Mouse (Mus musculus) cerebellum, adult 18-20 months (tissue): ENCODE results near the gene Hydin.
"Not testable (repeated sequence)": the region's sequence is repeated elsewhere in the genome, so short reads cannot be mapped to it uniquely, and the experiment has no call there.

Experiments
- DNase-seq, 2 experiments: peaks; one replicate each; pipeline ENCODE4 v3.0.0; 2021

The Hydin gene

DNA sequence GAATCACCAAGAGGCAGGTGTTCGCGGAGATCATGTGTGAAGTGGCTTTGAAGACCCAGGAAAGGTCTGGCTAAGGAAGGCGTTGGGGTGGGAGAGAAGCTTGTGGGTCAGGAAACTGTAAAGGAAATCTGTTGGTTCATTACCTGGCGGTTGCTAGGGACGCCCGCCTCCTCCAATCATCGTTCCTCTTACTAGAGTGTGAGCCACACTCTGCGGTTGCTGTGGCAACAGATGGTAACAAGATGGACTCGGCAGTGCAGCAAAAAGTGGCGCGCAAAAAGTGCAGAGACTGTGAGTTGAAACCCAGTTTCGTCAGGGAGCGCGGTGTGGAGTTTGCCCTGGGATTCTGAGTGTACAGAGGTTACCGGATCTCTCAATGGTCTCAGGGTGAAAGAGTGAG lies at the start of gene Hydin:
Gene Hydin, plus strand, starts transcription at position 237 of the 400 bp plus-strand sequence.
- DNase-seq, result peak; percentile 66 to 68

DNA sequence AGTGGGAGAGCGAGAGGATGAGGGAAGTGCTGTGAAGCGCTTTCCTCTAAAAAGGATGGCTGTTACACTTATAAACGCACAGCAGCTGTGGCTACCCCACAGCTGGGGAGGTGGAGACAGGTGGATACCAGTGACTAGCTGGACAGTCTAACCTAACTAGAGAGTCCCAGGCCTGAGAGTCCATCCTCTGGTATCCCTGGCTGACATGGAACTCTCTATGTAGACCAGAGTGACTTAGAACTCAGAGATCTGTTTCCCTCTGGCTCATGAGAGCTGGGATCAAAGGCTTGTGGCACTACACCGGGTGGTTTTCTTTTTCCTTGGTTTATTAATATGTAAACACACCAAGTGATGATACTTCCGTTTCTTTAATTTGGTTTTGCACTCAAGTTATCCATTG lies 49.6 kb upstream of the Hydin start:
- DNase-seq, result peak in 1 of 2 experiments; percentile 8

DNA sequence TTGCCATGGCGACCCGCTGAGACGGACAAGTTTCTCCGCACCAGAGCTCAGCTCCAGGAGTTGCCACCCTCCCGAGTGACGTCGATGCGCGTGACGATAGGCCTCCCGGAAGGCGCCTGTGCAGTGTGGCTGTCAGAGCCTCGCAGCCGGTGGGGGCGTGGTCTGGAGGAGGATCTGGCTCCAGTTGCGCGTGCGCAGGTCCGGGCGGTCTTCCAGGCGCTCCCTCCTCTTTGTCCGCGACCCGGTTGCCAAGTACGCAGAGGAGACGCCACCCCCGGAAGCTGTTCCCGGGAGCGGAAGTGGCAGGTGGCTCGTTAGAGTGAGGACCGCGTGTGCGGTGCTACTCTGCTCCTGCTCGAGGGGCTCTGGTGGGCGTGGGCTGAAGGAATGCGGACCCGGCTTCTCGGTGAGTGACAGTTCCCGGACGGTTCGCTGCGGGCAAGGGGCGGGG lies 49.1 kb upstream of the Hydin start:
- DNase-seq, result peak; percentile 100

DNA sequence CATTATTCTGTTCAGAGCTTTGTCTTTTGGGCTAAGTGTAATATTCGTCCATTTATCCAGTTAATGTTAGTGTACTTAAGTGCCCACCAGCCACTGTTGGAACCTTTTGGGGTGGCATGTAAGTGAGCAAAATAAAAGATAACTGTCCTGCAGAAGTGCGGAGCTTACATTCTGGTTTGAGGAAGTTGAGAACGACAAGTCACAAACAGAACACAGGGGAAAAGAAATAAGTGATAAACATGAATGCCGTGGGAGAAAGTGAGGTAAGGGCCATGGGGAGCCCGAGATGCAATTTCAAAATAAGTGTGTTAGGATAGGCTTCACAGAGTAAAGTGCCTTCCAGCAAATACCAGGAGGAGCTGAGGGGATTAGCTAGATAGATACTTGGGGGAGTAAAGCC lies 48.3 kb upstream of the Hydin start:
- DNase-seq, result no peak

DNA sequence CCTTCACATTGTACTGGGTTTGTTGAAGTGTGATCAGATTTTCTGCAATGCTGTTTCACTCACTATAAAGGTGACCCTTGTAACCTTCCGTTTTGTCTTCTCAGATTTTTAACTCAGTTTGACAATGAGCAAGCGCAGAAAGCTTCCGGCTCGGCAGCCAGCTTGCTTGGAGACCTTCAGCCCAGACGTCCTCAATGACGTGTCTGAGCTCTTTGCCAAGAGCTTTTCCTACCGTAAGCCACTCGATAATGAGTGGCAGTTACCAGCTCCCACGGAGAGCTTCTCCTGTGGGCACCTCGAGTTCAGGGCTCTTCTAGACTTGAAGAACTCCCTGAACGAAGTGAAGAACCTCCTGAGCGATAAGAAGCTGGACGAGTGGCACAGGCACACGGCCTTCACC lies 45.8 kb upstream of the Hydin start:
- no peak for DNase-seq

DNA sequence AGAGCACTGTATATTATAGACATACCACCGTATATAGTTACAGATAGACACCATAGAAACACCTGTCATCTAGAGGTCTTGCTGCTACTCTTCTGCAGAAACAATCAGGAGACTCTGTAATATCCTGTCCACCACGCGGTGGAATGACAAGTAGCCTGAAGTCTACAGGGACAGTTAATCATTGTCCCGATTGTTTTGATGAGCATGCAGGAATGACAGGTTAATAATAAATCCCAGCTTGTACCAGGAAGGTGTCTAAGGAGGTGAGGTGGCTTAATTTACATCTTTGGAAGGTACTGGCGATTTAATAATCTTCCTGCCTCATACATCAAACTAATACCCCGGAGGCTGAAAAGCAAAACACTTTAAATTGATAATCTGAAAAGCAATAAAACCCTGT lies 36.0 kb upstream of the Hydin start:
- no peak for DNase-seq

DNA sequence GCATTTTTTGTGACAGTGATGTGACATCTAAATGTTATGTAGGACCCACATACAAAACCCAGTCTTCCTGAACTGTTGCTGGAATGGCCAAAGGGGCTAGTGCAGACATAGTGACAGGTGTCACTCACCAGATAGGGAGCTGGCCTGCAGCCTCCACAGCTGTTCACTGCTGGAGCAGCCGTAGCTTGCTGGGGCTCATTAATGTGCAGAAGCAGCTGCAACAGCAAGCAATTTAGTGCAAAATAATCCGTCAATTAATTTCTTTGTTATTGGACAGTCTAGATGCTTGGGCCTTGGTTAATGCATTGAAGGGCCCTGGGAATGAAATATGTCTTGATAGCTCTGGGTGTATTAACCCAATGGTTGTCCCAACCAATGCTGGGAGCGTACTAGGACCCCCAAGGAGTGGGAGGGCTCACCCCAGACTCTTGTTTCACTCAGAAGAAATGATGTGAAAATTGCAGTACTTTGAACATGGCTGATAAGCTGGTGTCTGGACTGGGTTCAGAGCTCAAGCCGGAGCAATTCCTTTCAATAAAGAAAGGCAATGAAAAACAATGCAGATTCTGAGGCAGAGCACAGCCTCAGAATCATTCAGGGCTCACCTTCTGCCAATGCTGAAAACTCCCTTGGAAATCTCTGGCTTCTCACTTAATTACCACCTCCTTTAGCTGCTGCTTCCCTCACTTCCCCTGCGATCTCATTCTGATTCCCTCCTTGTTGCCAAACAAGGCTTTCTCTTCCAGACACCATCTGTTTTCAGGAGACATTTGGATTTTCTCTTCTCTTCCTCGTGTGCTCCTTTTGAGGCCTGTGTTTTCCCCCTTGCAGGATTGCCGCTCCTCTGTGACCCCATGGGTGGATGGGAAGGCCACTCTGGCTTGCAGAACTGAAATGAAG lies 24.2 kb upstream of the Hydin start:
- no peak for DNase-seq

DNA sequence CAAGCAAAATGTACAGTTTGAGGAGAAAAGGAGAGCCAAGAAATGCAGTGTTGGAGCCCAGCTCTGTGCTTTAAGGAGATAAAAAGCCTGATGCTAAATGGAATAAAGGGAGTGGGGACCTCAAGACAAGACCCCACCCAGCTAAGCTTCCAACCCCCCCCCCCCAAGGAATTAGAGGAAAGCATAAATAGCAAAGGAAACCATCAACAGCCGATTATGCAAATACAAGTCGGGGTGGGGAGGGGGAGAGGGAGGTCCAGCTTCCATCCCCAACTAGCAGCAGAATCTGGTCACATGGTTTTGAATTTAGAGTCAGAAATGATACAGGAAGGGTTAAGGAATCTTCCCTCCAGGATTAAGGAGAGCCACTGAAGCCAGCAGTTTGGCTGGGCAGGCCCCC lies 22.2 kb upstream of the Hydin start:
- no peak for DNase-seq

DNA sequence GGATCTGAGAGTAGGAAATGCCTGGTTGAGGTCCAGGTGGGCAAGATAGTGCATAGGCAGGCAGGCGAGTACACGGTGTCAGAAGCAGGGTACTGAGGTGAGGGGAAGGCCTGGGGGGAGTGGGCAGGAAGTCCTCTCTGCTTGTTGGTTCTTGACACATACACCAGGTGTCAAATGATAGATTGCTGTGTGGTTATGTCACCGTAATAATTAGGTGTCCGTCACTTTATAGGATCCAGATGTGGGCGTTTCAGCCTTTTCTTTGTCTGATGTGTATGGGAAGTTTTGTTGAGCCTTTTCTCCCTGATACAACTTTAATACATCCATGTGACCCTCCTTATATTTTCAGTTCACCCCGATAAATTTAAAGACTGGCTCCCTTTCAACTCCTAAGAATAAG lies 19.5 kb upstream of the Hydin start:
- no peak for DNase-seq

DNA sequence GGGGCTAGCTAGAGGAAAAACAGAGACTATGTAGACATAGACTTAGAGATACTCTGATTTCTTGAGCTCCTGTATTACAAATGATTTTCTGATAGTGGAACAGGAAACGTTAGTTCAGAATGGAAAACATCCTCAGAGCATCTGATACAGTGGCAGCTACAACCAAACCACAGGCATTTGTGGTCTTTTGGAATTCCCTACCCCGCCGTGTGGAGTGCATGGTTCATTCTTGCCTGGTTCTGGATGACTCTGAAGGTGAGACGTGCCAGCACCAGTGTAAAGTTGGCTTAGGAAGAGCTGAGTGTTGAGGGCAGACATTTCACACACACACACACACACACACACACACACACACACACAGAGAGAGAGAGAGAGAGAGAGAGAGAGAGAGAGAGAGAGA lies 12.8 kb upstream of the Hydin start:
- DNase-seq, result no peak

DNA sequence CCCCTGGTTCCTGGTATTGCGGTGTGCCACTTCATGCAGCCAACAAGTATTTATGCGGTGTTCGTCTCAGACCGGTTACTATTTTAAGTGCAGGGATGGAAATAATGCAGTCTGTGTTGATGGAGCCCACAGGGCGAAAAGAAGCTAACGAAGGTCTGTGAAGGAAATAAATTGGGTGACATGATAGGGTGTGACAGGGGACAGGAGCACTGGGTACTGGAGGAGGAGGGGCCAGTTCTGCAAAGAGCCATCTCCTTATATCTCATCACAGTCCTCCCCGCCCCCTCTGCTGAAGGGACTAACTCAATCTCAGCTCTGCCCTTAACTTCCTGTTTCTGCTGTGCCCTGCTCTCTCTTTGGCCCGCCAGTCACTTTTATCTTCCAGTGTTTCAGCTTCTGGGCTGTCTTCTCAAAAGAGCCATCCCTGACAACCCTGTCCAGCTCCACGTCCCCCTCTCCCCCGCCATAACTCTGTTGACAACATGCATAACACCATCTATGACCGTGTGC lies 926 bp upstream of the Hydin start:
- DNase-seq, result no peak

DNA sequence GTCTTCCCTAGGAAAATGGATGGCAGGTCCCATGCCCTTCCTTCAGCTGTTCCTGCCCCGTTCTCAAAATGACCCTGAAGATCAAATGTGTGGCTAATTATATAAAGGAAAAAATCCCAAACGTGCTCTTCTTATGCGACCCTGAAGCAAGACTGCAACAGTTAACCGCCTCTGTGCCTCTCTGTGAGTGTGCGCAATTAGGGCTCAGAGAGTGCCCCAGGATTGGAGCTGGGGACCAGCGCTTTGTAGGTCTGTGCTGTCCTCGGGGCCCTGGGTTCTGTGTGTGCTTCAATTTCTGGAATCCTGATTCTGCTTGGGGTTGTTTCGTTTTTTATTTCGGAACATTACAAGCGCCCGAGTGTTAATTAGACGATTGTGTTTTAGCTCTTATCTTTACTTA lies 491 bp downstream of the Hydin start:
- no peak for DNase-seq

DNA sequence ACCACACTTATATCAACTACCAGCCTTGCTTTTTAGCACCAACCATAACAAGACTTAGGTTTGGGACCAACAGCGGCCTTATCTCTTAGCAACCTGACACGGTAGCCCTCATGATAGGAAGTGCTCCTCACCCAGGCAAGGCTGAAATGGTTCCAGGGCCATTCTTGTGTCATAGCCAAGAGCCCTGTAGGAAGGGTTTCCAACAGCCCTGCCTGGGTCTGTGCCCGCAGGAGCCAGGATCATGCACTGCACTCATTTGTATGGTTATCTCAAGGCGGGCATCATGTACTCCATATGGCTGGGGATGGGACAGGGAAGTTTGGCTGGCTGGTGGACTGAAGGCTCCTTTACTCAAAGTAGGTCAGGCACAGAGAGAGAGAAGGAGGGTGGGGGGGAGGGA lies 3.9 kb downstream of the Hydin start:
- DNase-seq, result peak; percentile 53 to 65

DNA sequence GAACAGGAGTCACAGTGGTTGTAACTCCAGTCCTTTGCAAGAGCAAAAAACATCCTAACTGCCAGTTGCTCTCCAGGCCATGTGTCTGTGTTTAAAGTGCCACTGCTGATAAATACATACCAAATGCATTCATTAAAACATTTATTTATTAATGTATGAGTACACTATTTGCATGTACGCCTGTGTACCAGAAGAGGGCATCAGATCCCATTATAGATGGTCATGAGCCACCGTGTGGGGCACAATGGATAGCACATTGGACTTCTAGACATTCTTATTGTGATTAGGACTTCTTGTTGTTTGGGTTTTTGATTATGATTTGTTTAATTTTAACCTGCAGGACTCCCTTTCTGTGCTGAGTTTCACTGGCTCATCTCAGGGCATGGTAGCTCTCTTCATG lies 6.6 kb downstream of the Hydin start:
- no peak for DNase-seq

DNA sequence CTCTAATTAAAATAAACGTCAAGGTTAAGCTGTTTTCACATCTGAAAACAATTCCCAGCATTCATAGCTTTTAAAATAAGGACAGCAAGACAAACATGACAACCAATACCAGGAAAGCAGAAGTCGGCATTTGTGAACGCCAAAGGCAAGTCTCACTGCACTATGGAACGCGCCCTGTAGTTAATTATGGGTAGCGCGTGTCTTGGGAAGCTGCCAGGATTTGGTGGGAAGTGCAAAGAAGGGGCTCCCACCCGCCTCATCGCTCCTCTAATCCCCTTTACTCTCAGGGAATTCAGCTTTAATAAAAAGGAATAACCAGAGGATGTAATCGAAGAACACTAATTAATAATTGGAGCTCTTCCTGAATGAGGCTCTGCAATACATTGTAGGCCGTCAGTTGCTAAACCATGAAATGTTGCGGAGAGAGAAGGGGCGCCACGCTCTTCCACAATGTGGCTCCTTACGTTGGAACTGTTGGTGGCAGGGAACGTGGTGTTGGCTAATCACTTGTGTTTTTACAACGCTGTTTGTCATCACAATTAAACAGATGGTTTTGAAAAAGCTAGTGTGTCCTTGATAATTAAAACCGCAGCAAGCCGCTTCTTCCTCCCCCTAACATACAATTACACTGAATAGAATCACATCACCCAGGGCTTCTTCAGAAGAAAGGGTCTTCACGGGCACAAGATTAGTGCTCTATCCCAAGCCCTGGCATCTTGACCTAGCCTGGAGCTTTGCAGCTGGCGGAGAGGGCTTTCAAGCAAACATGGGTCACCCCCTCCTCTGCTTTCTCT lies 8.9 kb downstream of the Hydin start:
- no peak for DNase-seq

DNA sequence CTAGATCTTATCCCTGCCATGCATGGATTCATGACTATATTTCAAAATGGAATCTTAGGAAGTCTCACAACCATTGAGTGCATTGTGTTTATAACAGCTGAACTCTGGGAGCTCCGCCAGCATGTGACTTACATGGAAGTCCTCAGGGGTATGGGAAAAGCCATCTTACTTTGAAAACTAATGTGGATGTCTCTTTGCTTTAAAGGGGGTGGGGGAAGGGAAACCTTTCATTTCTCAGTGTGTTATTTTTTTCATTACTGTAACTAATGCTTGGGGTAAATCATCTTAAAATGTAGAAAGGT lies 9.4 kb downstream of the Hydin start:
- no peak for DNase-seq

DNA sequence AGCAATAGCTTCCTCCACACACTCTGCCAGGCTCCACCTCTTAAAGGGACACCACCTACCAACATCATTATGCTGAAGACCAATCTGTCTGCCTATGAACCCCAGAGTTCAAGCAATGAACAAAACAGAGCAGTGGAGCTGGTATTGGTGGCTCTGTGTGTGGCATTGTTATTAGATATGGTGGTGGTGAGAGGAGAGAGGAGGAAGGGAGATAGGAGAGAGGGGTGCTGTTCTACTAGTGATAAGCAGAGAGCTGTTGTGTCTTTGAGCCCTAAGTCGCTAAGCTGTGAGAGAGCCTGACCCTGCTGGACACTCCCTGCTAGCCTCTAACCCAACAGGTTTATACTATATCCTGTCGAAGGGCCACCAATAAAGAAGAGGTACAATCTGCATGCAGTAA lies 45.9 kb downstream of the Hydin start:
- DNase-seq, result no peak

DNA sequence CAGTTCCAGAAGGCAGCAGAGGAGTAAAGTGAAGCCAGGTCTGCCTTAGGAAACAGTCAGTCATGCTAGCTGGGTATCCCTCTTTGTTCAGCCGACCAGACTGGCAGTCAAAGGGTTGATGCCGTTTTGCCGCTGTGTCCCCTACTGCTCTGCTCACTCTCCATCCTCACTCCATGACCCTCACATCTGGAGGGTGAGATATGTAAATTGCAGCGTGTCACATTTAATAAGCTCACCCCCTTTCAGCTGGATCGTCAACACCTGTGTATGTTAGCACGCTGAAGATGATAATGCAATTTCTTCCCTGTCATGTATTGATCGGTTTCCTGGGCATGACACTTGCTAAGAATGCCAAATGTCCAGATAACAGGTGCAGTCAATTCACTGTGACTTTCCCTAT lies 49.0 kb downstream of the Hydin start:
- DNase-seq, result no peak

DNA sequence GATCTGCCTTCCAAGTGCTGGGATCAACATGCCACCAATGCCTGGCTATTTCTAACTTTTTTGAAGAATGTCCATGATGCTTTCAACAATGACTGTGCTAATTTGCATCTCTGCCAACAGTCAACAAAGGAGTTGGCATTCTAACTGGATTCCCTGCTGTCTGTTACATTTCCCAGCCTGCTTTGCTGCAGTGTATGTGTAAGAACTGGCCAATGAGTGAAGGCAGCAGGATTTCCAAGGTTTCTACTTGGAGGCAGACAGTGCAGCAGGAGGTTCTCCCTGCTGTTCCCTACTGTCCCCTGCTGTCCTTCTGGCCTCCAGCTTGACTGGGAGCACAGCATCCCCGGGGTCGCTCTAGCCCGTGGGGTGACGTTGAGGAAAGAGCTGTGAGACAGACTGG lies 52.8 kb downstream of the Hydin start:
- peak; percentile 38 to 41 for DNase-seq

DNA sequence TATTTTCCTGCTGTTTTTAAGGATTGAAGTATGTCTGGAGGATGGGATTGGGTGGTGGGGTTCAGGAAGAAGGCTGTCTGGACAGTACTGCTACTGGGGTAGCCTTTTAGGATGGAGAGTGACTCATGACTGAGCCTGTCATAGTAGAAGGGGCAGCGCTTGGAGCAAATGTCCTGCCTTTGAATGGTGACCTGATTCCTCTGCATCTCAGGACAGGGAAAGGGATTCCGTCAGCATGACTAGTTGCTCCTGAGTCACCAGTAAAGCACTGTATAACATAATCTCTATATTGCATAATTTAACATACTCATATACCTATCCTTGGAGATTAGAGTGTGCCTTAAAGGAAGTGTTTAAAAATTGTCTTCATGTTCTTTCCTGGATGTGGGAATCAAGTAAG lies 54.7 kb downstream of the Hydin start:
- DNase-seq, result no peak

DNA sequence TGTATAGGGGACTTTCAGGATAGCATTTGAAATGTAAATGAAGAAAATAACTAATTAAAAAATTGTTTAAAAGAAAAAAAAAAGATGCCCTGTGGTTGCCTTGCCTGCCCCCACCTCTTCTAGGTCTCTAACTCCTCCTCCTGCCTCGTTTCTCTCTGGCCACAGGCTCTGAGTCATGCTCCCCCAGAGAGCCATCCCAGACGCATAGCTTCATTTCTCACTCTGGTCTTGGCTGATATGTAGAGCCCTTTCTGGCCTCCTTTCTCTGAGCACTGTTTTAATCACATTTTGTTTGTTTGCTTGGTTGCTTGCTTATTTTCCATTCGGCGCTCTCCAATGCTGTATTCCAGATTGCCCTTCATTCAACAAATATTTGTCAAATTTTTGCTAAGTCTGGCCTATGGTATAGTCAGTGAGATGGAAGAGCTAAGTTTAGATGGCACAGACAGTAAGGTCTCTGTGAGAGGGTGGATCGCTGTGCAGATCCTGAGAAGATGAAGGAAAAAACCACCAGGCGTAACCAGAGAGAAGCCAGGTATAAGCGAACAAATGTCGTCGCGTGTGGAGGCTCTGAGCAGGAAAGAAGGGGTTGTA lies 57.3 kb downstream of the Hydin start:
- DNase-seq, result no peak

DNA sequence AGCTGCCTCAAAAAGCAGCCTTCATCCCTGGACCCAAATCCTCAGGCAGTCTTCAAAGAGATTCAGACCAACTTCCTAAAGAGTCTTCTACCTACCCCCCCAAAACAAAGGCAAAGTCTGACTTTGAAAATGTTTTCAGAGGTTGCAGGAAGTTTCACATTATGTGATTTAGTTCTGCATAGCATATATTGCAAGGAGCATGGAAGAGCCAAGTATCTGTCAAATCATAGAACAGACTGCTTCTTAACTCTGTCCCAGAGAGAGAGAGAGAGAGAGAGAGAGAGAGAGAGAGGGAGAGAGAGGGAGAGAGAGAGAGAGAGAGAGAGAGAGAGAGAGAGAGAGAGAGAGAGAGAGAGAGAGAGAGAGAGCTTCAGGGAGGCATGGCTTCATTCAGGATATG lies 60.3 kb downstream of the Hydin start:
- DNase-seq, result not testable (repeated sequence)

DNA sequence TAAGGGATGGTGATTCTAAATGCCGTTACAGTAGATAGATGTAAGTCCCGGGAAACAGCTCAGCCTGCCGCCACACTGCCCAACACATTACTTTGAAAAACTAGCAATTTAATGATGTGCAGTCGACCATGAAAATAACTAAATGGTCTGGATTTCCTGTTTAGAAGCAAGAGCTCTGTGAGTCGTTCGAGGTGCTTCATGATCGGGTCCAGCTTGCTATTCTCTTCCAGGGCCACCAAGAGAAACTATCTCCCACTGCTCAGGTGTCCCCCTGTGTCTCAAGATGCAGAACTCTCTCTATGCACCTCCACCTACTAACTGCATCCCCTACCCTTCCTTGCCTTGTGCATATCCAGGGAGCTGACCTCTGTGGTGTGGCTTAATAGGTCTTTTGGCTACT lies 66.6 kb downstream of the Hydin start:
- DNase-seq, result no peak

DNA sequence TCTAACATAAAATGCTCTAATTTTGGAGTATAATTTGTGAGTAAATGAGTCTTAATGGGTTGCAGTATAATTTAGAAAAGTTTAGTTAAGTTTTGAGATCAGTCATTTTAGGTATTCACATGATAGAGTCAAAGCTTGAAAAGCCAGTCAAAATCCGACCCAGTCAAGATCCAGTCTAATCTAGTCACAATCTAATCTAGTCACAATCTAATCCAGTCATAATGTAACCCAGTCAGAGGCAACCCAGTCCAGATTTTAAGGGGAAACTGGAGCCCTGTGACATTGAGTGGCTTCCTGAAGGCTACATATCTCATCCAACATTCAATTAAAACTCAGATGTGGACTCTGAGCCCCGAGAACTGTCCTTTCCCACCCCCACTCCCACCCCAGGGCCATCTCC lies 72.7 kb downstream of the Hydin start:
- no peak for DNase-seq
